Mouse (Mus musculus): ENCODE results near the gene Agps.

Gene Agps

DNA sequence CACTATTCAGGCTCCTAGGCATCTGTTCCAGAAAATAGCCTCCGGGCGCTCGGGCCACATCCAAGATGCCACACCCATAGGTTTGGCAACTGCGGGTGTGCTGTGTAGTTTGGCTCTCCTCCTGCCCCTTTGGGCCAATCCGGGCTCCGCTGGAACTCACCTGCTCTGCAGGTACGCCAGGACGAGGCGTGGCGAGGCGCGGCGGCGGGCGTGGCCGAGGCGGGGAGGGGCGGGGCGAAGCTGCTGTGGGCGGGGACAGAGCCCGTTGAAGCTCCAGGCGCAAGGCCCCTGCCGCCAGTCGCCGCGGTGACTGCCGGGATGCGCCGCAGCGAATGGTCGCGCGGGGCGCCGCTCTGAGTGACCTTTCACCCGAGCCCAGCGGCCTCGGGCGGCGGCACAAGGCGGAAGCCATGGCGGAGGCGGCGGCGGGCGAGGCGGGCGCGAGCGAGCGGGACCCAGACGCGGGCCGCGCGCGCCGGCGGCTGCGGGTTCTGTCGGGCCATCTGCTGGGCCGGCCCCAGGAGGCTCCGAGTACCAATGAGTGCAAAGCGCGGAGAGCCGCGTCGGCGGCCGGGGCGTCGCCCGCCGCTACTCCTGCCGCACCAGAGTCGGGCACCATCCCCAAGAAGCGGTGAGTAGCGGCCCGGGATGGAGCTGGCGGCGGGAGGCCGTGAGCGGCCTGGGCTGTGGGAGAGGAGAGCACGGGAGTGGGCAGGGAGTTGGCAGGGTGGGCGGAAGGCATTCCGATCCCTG is at the start of gene Agps:
Gene Agps, plus strand, starts transcription at position 297 of the 753 bp plus-strand sequence.
- peak; percentile 84 to 86 for DNase-seq (ENCODE audit: low spot score in 2 of 2)

DNA sequence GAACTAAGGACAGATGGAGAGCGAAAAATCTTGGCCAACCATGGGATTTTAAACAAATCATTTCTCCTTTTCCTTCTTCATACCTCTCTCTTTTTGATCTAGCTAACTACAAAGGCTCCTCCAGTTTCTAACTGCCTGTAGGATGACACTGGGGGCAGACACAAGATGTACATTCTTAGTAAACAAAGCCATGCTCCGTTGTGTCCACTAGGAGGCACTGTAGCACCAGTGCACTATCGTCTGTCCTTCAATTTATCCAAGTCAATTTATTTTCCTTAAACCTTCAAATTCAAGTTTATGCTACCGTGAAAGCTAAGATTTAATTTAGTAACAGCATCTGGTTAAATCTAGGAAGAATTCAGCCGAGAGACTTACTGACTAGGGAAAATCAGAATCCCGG is 45.9 kb upstream of the Agps start:
- peak; percentile 50 to 71 for DNase-seq (ENCODE audit: low spot score in 2 of 2)

DNA sequence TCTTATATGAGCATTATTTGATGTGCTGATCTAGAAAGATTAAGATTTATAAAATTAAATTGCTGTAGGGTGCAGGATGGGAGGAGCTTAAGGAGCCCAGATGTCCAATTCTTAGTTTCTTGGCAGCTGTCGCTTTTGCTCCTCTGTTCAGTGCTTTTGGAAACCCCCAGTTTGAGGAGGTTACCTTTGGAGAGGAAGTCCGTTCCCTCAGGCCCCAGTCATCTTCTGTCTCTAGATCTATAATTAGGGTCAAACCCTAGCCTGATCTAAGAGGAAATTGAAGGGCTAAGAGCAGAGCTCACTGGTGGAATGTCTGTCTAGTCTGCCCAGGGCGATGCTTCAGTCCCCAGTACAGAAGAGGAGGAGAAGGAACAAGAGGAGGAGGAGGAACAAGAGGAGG is 43.5 kb upstream of the Agps start:
- DNase-seq (ENCODE audit: low spot score in 2 of 2): no peak

DNA sequence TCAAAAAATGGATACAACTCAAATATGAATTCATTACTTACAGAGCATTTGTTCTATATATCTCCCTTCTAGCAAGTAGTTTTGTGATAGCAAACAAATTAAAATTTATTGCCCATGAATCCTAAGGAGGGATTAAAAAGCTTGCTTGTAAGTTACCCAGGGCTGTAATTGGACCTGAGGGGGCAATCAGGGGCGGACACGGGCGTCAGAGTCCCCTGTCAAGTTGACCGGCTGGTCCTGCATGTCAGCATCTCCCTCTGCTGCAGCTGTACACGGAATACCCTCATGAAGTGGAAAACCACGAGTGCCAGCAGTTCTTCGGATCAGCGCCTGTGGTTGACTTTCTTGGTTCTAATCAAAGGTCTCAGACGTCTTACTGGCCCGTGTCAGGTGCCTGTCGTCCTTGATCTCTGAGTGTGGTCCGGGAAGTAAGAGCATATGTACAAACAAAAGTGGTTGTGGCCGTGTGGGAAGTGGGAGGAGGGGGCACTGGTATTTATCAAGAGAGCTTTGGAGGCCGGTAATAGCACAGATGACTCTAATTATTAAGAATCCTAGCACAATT is 41.9 kb upstream of the Agps start:
- DNase-seq (ENCODE audit: low spot score in 2 of 2): no peak

DNA sequence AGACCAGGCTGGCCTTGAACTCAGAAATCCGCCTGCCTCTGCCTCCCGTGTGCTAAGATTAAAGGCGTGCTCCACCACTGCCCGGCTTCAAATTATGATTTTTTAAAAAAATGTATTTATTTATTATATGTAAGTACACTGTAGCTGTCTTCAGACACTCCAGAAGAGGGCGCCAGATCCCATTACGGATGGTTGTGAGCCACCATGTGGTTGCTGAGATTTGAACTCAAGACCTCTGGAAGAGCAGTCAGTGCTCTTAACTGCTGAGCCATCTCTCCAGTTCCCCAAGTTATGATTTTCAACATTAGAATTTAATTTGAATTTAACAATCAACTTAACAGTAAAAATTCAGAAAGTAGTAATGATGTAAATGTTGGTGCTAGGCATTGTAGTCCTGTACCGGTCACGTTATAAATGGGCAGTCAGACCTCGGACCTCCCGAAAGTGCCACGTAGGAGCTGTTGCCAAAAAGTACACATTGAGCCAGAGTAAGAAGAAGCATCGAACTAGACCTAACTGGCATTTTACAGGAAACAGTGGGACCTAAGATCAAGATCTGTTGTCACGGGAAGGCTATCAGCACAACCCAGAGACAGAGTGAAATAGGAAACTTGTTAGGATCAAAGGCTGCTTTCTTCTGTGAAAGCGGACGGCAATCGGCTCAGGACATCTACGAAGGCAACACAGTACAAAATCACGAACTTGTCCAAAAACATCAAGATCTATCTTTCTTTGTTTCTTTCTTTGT is 40.2 kb upstream of the Agps start:
- DNase-seq (ENCODE audit: low spot score in 2 of 2): no peak

DNA sequence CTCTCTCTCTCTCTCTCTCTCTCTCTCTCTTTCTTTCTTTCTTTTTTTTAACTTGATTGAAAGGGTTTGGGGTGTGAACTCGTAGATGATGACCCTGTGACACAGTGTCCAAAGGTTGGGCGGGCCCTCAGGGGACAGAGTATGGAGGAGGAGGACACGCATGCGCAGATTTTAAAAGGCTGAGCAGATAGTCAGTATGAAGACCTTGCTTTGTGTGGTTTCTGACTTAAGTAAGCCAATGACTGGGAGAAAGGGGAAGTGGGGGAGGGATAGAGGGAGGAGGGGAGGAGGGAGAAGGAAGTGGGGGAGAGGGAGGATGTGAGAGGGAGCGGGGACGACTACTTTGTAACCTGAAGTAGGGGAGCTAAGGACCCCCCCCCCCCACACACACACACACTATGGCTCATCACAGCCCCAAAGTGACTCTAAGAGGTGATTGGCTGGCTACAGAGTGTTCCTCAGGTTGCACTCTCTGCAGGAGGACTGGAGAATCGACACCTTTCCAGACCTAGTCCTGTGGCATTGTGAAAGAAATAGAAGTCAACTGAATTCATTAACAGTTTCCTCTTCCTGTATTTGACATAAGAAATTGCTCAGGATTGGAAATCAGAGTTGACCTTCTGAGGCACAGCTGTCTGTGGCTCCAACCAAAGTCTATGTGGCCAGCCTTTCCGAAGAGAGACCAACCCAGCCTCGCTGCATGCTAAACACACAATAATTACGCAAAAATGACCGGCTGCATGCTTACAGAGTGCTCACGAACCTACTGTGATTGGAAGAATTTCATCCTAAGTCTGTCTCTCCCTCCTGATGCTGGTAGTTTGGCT is 39.4 kb upstream of the Agps start:
- DNase-seq (ENCODE audit: low spot score in 2 of 2): peak; percentile 28 to 51

DNA sequence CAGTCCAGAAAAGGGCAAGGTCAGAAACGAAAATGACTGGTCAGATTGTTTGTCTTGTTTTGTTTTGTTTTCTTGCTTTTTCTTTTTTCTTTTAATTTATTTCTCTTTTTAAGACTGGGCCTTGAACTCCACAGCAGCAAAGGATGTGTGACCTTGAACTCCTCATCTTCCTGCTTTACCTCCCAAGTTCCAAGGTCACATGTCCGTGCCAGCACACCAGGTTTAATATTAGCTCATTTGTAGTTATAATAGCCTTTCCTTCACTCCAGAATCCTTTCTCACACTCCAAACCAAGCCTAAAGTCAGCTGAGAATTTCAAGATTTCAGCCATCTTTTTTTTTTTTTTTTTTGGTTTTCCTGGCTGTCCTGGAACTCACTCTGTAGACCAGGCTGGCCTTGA is 35.8 kb upstream of the Agps start:
- DNase-seq (ENCODE audit: low spot score in 2 of 2): no peak

DNA sequence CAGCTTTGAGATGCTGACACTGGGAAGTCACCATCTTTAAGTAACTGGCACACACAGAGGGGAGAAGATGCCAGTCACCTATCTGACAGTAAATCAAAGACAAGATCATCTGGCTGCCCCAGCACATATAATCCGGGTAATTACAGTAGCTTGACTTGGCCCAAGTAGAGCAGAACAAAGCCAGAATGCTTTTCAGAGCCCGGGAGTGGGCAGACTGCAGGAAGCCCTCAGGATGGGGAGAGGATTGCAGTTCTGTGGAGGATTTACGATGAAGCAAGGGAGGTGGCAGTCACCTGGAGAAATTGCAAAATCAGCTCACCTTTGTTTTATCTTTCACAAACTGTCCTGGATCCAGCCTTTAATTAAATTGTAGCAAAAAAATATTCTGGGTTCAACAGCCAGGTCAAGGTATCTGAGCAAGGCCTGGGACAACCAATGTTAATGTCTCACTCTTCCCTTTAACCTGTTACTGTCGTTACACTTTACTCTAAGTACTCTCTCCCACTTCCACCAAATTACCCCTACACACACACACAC is 33.5 kb upstream of the Agps start:
- no peak for DNase-seq (ENCODE audit: low spot score in 2 of 2)

DNA sequence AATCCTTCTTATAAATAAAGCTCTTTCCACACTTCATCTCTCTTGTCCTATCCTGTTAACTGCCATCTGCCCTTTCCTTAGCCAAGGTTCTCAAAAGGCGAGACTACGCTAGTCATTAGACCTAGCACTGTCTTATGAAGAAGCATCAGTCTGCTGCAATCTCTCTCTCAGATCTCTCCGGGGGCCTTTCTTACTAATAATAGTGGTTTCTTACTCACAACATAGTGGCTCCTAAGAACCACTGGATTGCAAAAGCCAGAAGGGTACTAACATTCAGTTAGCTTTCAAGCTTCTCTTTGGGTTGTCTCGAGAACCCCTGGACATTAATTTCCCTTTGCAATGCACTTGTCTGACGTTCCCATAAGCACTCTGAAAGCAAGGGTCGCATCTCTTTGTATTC is 26.2 kb upstream of the Agps start:
- DNase-seq (ENCODE audit: low spot score in 2 of 2): no peak

DNA sequence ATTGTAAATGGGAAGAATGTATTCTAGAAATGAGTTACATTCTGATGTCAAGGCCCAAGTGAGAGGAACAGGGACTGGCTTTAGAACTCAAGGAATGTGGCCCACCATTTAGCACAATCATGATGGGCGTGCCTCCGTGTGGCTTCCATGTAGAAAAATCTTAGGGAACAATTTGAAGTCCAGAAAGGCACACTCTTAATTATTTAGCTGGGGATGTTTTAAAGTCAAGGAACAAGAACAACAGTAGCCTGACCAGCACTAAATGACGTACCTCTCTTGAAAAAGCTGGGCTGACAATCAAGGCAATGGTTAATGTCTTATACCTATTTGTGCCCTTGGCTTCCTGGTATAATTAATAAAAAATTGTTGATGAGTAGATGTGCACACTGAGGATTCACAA is 25.1 kb upstream of the Agps start:
- no peak for DNase-seq (ENCODE audit: low spot score in 2 of 2)

DNA sequence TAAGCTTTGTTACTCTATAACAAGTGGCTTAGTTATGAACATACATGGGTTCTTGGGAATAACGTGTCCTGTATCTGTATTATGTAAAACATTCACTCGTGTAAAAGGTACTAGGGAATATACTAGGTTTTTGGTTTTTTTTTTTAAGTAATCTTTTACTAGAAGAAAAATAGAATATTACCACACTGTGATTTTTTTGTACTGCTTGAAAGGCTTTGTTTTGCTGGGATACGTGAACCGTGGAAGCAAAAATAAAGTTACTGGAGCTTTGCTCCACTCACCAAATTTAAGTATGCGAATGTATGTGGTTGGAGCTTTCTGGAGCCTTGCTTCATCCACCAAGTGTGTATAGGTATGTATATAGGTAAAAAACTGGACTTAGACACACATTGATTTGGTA is 24.5 kb upstream of the Agps start:
- no peak for DNase-seq (ENCODE audit: low spot score in 2 of 2)

DNA sequence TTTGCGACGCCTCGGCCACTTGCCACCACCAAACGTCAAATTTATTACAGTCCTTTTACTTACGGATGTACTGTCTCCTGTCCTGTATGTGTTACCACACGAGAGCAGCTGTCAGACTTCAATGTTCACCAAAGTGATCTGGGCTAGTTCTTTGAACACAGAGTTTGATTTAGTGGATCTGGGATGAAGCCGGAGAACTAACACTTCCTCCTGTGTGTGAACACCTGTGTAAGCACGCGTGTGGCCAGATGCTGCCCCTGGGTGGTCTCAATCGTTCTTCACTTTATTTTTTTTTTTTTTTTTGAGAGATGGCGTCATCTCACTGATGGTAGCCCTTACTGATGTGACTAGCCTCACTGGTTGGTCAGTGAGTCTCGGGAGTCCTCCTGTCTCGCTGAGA is 17.1 kb upstream of the Agps start:
- DNase-seq (ENCODE audit: low spot score in 2 of 2): no peak

DNA sequence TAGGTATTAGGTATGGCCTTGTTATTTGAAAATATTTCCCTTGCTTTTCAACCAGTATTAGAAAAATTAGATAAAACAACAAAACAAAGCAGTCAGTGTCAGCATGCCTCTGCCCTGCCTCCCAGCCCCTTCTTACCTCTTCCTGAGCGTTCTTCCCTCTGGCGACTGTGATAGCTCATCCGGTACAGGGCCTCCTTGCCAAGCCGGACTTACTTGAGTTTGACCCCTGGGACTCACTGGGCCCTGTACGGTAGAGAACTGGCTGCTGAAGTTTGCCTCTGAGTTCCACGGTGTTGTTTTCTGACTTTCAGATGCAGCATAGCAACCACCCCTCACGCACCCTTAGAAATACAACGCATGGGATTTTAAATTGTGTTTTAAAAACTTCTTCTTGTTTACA is 16.5 kb upstream of the Agps start:
- no peak for DNase-seq (ENCODE audit: low spot score in 2 of 2)

DNA sequence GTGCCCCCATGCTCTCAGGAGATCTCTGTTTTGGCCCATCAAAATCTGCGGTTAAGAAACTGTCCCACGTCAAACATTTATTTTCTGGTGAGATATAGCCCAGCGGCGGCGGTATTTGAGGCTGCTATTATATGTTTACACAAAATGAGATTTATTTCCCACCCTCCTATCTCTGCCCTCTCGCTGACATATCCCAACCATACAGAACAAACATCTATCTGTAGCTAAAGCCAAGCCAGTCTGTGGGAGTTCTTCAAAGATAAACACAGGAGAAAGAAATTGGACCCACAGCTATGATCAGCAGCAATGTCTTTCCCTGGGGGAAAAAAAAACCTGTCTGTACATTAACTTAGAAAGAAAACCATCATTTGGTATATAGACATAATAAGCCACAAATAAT is 15.3 kb upstream of the Agps start:
- no peak for DNase-seq (ENCODE audit: low spot score in 2 of 2)

DNA sequence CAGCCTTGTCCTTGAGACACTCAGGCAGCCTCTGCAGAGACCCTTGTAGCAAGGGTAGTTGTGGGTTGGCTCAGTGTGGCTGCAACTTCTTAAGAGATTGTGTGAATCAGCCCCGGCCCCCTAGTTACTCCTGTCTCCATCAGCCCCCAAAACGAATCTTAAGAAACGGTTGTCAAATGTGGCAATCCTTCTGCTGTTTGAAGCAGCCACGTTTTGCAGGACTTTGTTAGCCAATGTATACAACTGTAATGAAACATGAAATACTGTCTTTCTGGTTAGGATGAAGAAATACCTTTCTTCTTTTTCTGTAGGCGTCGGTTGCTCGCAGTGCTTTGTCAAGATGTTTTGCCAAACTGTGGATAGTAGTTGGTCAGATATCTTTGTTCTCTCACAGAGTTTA is 13.3 kb upstream of the Agps start:
- no peak for DNase-seq (ENCODE audit: low spot score in 2 of 2)

DNA sequence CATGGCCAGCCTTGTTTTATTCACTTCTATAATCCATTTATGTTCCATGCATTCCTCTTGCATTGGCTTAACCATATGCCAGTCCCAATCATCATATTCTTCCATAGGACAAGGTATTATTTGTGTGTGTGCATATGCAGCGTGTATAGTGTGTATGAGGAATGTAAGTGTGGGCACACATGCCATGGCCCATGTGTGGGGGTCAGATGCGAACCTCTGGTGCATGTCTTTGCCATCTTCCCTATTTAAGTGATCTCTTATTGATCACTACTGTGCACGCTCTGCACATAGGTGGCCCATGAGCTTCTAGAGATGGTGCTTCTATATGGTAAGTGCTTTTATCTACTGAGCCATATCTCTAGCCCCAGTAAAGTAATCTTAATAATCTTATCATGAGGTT is 12.2 kb upstream of the Agps start:
- no peak for DNase-seq (ENCODE audit: low spot score in 2 of 2)

DNA sequence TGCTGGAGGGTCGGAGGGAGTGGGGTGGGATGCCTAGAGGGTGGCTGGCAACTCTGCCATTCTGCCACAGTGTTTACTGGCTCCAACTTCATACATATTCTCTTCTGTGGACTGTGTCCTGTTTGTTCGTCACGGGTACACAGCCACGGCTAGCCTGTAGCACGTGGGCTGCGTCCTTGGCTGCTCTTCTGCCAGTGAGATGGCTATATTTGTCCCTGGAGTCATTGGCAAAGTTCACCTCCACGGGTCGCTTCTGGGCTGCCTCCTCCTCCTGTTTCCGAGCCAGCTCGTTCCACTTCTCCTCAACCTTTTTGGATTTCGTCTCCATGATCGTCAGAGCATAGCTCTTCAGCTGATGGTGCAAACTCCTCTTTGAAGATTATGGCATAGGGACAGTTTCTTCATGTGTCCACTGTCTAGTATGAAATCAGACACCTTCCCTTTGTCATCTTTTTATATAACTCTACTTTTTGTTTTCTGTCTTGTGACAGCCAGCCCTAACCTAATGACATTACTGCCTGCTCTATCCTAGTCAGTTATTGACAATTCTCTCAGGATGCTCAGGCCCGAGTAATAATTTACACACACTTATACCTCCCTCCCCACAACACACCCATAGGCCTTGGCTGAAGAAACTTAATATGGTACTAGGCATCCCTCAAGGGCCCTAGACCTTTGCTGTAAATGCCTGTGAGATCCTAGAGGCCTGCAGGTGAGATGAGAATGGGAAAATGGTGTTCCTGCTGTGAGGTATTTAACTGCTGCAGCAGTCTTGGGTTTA is 9.8 kb upstream of the Agps start:
- DNase-seq (ENCODE audit: low spot score in 2 of 2): no peak

DNA sequence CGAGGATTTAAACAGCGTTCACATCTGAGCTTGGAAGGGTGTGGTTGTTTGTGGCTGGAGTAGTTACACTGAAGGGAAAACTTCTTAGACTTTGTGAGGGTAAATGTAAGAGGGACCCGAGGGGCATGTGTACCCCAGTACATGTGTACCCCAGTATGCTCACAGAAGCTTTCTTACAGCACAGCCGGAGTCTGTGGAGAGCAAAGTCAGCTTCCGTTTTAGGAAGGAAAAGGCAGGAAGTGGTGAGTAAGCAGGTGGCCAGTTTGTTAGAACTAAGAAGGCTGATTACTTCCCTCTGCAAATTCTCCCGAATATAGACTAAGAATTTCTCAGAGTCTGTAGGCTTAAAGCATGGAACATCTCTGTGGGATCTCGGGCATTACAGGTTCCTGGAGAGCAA is 8.2 kb upstream of the Agps start:
- DNase-seq (ENCODE audit: low spot score in 2 of 2): peak; percentile 57 to 62

DNA sequence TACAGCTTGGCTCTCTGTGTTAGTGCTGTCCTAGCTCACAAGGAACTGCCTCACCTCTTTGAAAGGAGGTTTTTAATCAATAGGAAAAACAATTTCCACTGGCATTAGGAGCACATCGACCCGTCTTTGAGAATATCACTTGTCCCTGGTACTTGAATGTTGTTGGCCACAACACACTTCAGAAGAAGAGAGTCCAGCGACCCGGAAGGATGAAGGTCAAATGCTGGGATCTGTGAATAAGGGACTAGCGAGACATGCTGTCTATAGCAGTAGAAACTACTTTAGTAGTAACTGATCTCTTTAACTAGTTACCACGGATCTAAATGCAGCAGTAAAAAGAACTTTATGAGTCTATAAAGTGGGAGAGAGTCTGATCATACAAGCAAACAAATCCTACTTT is 7.8 kb upstream of the Agps start:
- DNase-seq (ENCODE audit: low spot score in 2 of 2): no peak

DNA sequence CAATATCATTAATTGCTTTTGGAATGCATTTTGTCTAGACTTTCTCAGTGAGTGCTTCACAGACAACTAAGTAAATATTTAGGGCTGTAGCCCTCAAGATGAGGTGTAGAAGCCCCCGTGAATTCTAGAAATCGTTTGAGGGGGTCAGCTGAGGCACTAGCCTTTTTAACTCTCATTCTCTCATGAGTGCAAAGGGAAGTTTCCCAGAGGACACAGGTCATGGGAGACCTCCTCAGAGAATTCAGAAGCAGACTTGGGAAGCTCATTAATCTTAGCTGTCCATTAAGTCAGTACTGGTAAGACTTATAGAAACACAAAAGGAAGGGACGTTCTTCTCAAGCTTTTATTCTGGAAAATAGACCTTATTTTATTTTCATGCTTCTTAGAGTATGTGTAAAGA is 7.1 kb upstream of the Agps start:
- DNase-seq (ENCODE audit: low spot score in 2 of 2): no peak

DNA sequence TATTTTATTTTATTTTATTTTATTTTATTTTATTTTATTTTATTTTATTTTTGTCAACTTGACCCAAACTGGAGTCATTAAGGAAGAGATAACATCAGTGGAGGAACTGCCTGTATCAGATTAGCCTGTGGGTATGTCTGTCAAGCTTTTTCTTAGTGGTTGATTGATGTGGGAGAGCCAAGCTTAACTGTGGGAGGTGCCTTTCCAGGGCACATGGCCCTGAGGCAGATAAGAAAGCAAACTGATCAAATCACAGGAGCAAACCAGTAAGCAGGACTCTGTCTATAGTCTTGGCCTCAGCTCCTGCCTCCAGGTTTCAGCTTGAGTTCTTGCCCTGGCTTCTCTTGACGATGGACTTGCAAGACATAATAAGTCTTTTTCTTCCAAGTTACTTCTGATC is 6.4 kb upstream of the Agps start:
- DNase-seq (ENCODE audit: low spot score in 2 of 2): no peak
